Mouse (Mus musculus): ENCODE measurements around the gene Stk39.

DNA sequence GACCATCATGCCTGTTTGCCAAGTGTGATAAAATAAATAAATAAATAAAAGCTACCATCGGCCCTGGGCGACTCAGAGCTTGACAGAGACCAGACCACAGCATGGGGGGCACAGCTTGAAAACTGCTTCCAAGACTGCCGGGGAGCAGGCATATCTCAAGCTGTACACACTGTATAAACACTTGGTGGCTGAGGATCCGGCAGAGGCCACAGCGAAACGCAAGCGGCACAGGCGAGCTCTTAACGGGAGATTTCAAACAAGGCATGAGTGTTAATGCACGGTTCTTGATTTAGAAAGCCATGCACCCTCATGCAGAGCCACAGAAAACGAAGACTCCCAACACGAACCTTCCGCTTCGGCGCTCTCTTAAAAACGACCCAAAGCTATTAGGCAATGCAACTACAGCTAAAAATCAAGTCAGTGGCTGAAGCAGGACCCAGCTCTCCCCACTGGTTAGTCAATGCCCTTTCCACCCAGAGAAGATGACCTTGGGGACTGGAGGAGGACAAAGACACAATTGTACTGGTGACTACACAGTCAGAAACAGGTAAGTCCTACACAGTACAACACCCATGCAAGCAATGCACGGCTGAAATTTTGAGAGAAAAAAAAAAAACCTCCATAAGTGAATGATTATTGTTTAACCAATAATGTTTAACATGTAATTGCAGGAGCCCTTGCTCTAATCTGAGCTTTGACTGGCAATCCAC, 63.6 kb downstream of the Stk39 start:
- TF ChIP-seq CTCF (IDR thresholded peaks at IDR 0.05; ENCODE audit: borderline replicate concordance, control insufficient read depth, extremely low read depth, insufficient read depth, low read length, poor library complexity) (no peak), POLR2A (IDR thresholded peaks at IDR 0.05; ENCODE audit: control insufficient read depth, extremely low read depth, insufficient read depth, low read length, poor library complexity) (no peak)

All from thymus, adult 2 months (tissue).